Mouse (Mus musculus) forebrain, postnatal 0 days (tissue): ENCODE results near the gene Cers6. TPM values are rescaled to one million over a fixed set of nuclear protein-coding genes. Genes with fewer than 3 reads are reported as not detected.

Experiments
- ATAC-seq: fragments of 200-750 bp; cut with Nextera tagmentation; 2 replicates; pipeline ENCODE4 v1.8.0; 2017; ENCODE audit warnings: mild to moderate bottlenecking, moderate library complexity
- DNase-seq: peaks from one replicate; pipeline ENCODE4 v3.0.0-alpha.2; 2015
- H3K27ac ChIP-seq: fragments of 300-500 bp; sonication (generic); 2 replicates; pipeline ENCODE4 v1.5.1; 2014; ENCODE audit warnings: low read depth, mild to moderate bottlenecking, antibody characterized with exemption, low read length, moderate library complexity, mixed read lengths
- H3K27me3 ChIP-seq: fragments of 300-500 bp; sonication (generic); 2 replicates; pipeline ENCODE4 v1.6.1; 2014; ENCODE audit warnings: mild to moderate bottlenecking, low read length, mixed read lengths; ENCODE audit not compliant: insufficient read depth
- H3K36me3 ChIP-seq: fragments of 300-500 bp; sonication (generic); 2 replicates; pipeline ENCODE4 v1.6.1; 2014; ENCODE audit warnings: mild to moderate bottlenecking, moderate library complexity; ENCODE audit not compliant: insufficient read depth
- H3K4me1 ChIP-seq: fragments of 300-500 bp; sonication (generic); 2 replicates; pipeline ENCODE4 v1.6.1; 2014; ENCODE audit warnings: antibody characterized with exemption; ENCODE audit not compliant: insufficient read depth
- H3K4me2 ChIP-seq: fragments of 300-500 bp; sonication (generic); 2 replicates; pipeline ENCODE4 v1.6.1; 2014; ENCODE audit warnings: low read depth, mild to moderate bottlenecking, moderate library complexity
- H3K4me3 ChIP-seq: fragments of 300-500 bp; sonication (generic); 2 replicates; pipeline ENCODE4 v1.5.1; 2014; ENCODE audit warnings: low read depth, low read length, mixed read lengths
- H3K9ac ChIP-seq: fragments of 300-500 bp; sonication (generic); 2 replicates; pipeline ENCODE4 v1.6.1; 2014; ENCODE audit warnings: mild to moderate bottlenecking
- H3K9me3 ChIP-seq: fragments of 300-500 bp; sonication (generic); 2 replicates; pipeline ENCODE4 v1.6.1; 2016; ENCODE audit warnings: low read length
- CTCF ChIP-seq: sonication (generic); IDR thresholded peaks from 2 replicates; pipeline ENCODE4 v1.5.1; 2016; ENCODE audit warnings: antibody characterized with exemption, control low read depth, low read depth
- WGBS: fragments of 180-500 bp; shearing (Covaris S2); extraction: QIAGEN DNeasy Blood & Tissue Kit; methylation state at CpG from one replicate; pipeline ENCODE4 v1.1.7; 2014; 5-methylcytosine and 5-hydroxymethylcytosine counted together
- polyA plus RNA-seq: library from polyadenylated mRNA; unstranded; fragments of >200 nt; fragmentation: Nextera tagmentation; extraction: Ambion mirVana; gene quantifications from 2 replicates; pipeline ENCODE4 v1.2.1, GENCODE M21; 2015
- total RNA-seq: library from RNA; depleted of rRNA; stranded (reverse); fragments of >200 nt; gene quantifications from 2 replicates; pipeline ENCODE4 v1.2.3, GENCODE M21; 2014

The Cers6 gene
- total and polyA plus RNA-seq, 2 experiments from 2014 or later, result 26.7 to 81.7 TPM

DNA sequence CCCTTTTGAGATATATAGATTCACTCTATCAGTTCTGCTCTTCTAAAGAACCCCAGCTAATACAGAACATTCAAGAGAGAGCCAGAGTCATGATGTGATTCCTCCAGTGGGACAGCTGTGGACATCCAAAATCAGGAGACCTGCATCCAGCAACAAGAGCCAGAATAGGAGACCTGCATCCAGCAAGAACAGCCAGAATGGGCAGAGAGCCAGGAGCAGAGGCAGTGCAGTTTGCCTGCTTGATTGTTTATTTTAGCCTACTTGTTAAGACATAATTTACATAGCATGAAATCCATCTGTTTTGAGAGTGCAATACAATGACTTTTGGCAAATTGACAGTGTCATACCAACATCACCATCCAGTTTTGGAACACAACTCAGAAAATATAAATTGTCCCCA, 133.2 kb downstream of the Cers6 start:
- H3K27me3 ChIP-seq, result no peaks in the 10 kb centered on the region
- TF ChIP-seq CTCF, result no peak
- no peak overlapping the region for H3K4me2 ChIP-seq
- no peaks in the 10 kb centered on the region for H3K4me1 ChIP-seq
- DNase-seq, result peak; percentile 28
- ATAC-seq, result no peak
- H3K4me3 ChIP-seq, result no peak overlapping the region
- no peak overlapping the region for H3K9ac ChIP-seq
- H3K27ac ChIP-seq, result no peak overlapping the region
- no peaks in the 10 kb centered on the region for H3K9me3 ChIP-seq
- no peaks in the 10 kb centered on the region for H3K36me3 ChIP-seq

GRCm38 (mm10) chr2:68995723-68996122, 134.5 kb downstream of the Cers6 start:
- H3K4me3 ChIP-seq, result no peak overlapping the region
- no peaks in the 10 kb centered on the region for H3K27me3 ChIP-seq
- no peak overlapping the region for H3K4me2 ChIP-seq
- no peaks in the 10 kb centered on the region for H3K36me3 ChIP-seq
- no peak for TF ChIP-seq CTCF
- no peak overlapping the region for H3K9ac ChIP-seq
- ATAC-seq (no peak), DNase-seq (no peak)
- no peak overlapping the region for H3K27ac ChIP-seq
- no peaks in the 10 kb centered on the region for H3K4me1 ChIP-seq
- H3K9me3 ChIP-seq, result no peaks in the 10 kb centered on the region

DNA sequence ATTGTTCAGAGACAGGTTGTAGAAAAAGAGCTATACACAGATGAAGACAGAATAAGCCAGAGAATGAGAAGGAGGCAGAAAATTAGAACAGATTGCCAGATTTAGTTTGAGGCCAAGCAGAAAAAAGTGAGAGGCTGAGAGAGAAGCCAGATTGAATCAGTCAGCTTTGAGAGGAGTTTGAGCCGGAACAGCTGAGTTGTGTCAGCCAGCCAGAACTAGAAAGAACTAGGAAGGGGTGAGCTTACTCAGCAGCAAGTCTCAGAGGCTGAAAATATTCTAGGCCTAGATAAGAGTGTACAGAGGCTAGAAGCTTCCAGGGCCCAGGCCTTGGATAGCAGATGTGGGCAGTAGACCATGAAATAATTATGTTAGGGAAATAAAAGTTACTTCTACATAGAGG, 135.0 kb downstream of the Cers6 start:
- H3K4me1 ChIP-seq, result no peaks in the 10 kb centered on the region
- no peaks in the 10 kb centered on the region for H3K27me3 ChIP-seq
- no peaks in the 10 kb centered on the region for H3K36me3 ChIP-seq
- no peak for ATAC-seq
- no peak for TF ChIP-seq CTCF
- H3K27ac ChIP-seq, result no peak overlapping the region
- no peak overlapping the region for H3K9ac ChIP-seq
- H3K4me2 ChIP-seq, result no peak overlapping the region
- no peaks in the 10 kb centered on the region for H3K9me3 ChIP-seq
- 78% methylated on average over 1 of the region's 1 CpGs for WGBS
- DNase-seq, result no peak
- no peak overlapping the region for H3K4me3 ChIP-seq

GRCm38 (mm10) chr2:69004001-69004400, 142.8 kb downstream of the Cers6 start:
- Histone ChIP-seq H3K4me2 (no peak overlapping the region), H3K9me3 (no peaks in the 10 kb centered on the region), H3K27me3 (no peaks in the 10 kb centered on the region), H3K4me3 (no peak overlapping the region), H3K27ac (no peak overlapping the region), H3K9ac (no peak overlapping the region), H3K36me3 (no peaks in the 10 kb centered on the region), H3K4me1 (no peaks in the 10 kb centered on the region)
- WGBS, result 57% methylated on average over 5 of the region's 5 CpGs
- no peak for DNase-seq
- no peak for TF ChIP-seq CTCF
- peak; percentile 20; the same call in 1 of the 2 replicates for ATAC-seq

GRCm38 (mm10) chr2:69011392-69011791, 150.2 kb downstream of the Cers6 start:
- peak overlapping the region; percentile 20 for H3K4me2 ChIP-seq
- no peak overlapping the region for H3K27ac ChIP-seq
- DNase-seq (peak; percentile 52), ATAC-seq (peak; percentile 90)
- no peaks in the 10 kb centered on the region for H3K9me3 ChIP-seq
- TF ChIP-seq CTCF, result no peak
- H3K4me3 ChIP-seq, result no peak overlapping the region
- 0 out of 2 replicates have a peak overlapping the region, but pooled peaks have one; percentile 11 for H3K9ac ChIP-seq
- no peaks in the 10 kb centered on the region for H3K27me3 ChIP-seq
- no peaks in the 10 kb centered on the region for H3K36me3 ChIP-seq
- H3K4me1 ChIP-seq, result peaks cover 6% of the 10 kb centered on the region
- WGBS, result 11% methylated on average over 7 of the region's 7 CpGs

DNA sequence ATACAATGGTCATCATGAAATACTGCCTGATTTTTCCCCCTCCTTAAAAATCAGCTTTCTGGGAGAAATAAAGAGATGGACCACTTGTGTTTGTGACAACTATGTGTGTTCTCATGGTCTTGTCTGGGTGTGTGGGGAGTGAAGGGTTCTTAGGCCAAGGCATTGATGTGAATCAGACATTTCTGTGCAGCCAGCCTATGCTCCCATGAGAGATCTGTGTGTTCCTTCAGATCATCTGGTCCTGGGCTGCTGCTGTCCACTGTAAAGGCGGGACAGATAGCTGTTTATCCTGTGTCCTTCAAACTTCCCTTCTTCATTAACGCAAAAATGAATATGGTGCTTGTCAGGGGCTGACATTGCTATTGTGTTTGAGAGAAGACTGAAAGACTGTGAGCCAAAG, 150.6 kb downstream of the Cers6 start:
- Histone ChIP-seq H3K4me3 (no peak overlapping the region), H3K4me1 (peaks cover 6% of the 10 kb centered on the region), H3K4me2 (no peak overlapping the region), H3K27me3 (no peaks in the 10 kb centered on the region), H3K27ac (no peak overlapping the region), H3K36me3 (no peaks in the 10 kb centered on the region), H3K9ac (0 out of 2 replicates have a peak overlapping the region, but pooled peaks have one; percentile 11), H3K9me3 (no peaks in the 10 kb centered on the region)
- no peak for TF ChIP-seq CTCF
- DNase-seq (no peak), ATAC-seq (no peak)
- 55% methylated on average over 2 of the region's 2 CpGs for WGBS

- Histone ChIP-seq H3K27ac (no peak overlapping the region), H3K27me3 (no peaks in the 10 kb centered on the region), H3K9ac (no peak overlapping the region), H3K4me1 (peaks cover 6% of the 10 kb centered on the region), H3K36me3 (no peaks in the 10 kb centered on the region), H3K4me2 (no peak overlapping the region), H3K9me3 (no peaks in the 10 kb centered on the region), H3K4me3 (no peak overlapping the region)
- no peak for DNase-seq
- 95% methylated on average over 9 of the region's 9 CpGs for WGBS
- no peak for TF ChIP-seq CTCF
- ATAC-seq, result no peak
These were observed 153.0 kb downstream of the Cers6 start for GRCm38 (mm10) chr2:69014241-69014640.

- TF ChIP-seq CTCF, result no peak
- Histone ChIP-seq H3K4me1 (peaks cover 6% of the 10 kb centered on the region), H3K27me3 (no peaks in the 10 kb centered on the region), H3K27ac (no peak overlapping the region), H3K4me2 (no peak overlapping the region), H3K9ac (no peak overlapping the region), H3K36me3 (no peaks in the 10 kb centered on the region), H3K4me3 (no peak overlapping the region), H3K9me3 (no peaks in the 10 kb centered on the region)
- WGBS, result 81% methylated on average over 9 of the region's 9 CpGs
- ATAC-seq, result no peak
- DNase-seq, result no peak
These were observed 154.0 kb downstream of the Cers6 start for GRCm38 (mm10) chr2:69015172-69015724.
